Mouse (Mus musculus) intestine, embryonic 14.5 days (tissue): ENCODE measurements around the gene Aup1. TPM values are rescaled to one million over a fixed set of nuclear protein-coding genes. Genes with fewer than 3 reads are reported as not detected.

Experiments used
- ATAC-seq: fragments of 200-750 bp; cut with Nextera tagmentation; replicated peaks from 2 replicates; pipeline ENCODE4 v1.8.0; 2017; ENCODE audit warnings: low read depth, moderate number of reproducible peaks, moderate TSS enrichment, moderate library complexity; ENCODE audit not compliant: low FRiP score, low TSS enrichment
- DNase-seq: peaks from one replicate; pipeline ENCODE4 v3.0.0-alpha.2; 2018; ENCODE audit warnings: low spot score
- H3K27ac ChIP-seq: fragments of 300-500 bp; sonication (generic); 2 replicates; pipeline ENCODE4 v1.5.1; 2014; ENCODE audit warnings: low read depth, mild to moderate bottlenecking, control low read depth
- H3K27me3 ChIP-seq: fragments of 300-500 bp; sonication (generic); replicated peaks from 2 replicates; pipeline ENCODE4 v1.6.1; 2014; ENCODE audit warnings: low read length, control low read depth; ENCODE audit not compliant: control insufficient read depth, insufficient read depth
- H3K36me3 ChIP-seq: fragments of 300-500 bp; sonication (generic); 2 replicates; pipeline ENCODE4 v1.6.1; 2014; ENCODE audit warnings: low read length, control low read depth; ENCODE audit not compliant: control insufficient read depth, insufficient read depth
- H3K4me1 ChIP-seq: fragments of 300-500 bp; sonication (generic); replicated peaks from 2 replicates; pipeline ENCODE4 v1.6.1; 2014; ENCODE audit warnings: low read length, control low read depth, mixed read lengths; ENCODE audit not compliant: control insufficient read depth, insufficient read depth
- H3K4me2 ChIP-seq: fragments of 300-500 bp; sonication (generic); 2 replicates; pipeline ENCODE4 v1.6.1; 2014; ENCODE audit warnings: low read length
- H3K4me3 ChIP-seq: fragments of 300-500 bp; sonication (generic); 2 replicates; pipeline ENCODE4 v1.5.1; 2014; ENCODE audit warnings: low read depth, low read length, control low read depth, mixed read lengths
- H3K9ac ChIP-seq: fragments of 300-500 bp; sonication (generic); 2 replicates; pipeline ENCODE4 v1.6.1; 2014; ENCODE audit warnings: mild to moderate bottlenecking, low read length
- H3K9me3 ChIP-seq: fragments of 300-500 bp; sonication (generic); 2 replicates; pipeline ENCODE4 v1.6.1; 2016; ENCODE audit warnings: low read length, control low read depth; ENCODE audit not compliant: control insufficient read depth
- WGBS: fragments of 180-500 bp; shearing (Covaris S2); extraction: QIAGEN DNeasy Blood & Tissue Kit; methylation state at CpG from one replicate; pipeline ENCODE4 v1.1.7; 2014; 5-methylcytosine and 5-hydroxymethylcytosine counted together
- polyA plus RNA-seq: library from polyadenylated mRNA; unstranded; fragments of >200 nt; fragmentation: Nextera tagmentation; extraction: Ambion mirVana; gene quantifications from 2 replicates; pipeline ENCODE4 v1.2.1, GENCODE M21; 2014

Aup1 gene
- polyA plus RNA-seq, 1 experiment from 2014 or later, result 158 TPM

DNA sequence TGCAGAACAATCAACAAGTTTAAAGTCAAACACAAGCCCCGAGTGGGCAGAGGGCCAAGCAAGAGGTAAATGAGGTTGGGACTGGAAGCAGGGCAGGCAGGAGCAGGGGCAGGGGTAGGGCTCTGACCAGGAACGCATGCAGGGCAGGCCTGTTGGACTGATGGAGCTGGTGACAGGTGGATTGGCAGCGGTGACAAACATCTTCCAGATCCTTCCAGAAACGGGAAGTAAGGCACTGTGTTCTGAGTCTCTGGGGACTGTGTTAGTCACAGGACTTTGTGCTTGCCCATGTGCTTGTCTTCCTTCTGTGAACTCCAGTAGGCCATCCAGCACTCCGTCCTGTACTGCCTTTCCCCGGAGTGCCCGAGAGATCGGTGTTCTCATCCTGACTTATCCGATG, 9.6 kb upstream of the Aup1 start:
- ATAC-seq (no peak), DNase-seq (no peak)
- Histone ChIP-seq H3K4me3 (no peak overlapping the region), H3K9me3 (no peaks in the 10 kb centered on the region), H3K36me3 (no peaks in the 10 kb centered on the region), H3K27me3 (no peaks in the 10 kb centered on the region), H3K4me2 (no peak overlapping the region), H3K27ac (no peak overlapping the region), H3K9ac (no peak overlapping the region), H3K4me1 (no peaks in the 10 kb centered on the region)
- 75% methylated on average over 9 of the region's 9 CpGs for WGBS

- Histone ChIP-seq H3K4me3 (no peak overlapping the region), H3K27me3 (no peaks in the 10 kb centered on the region), H3K9ac (no peak overlapping the region), H3K36me3 (peaks cover 18% of the 10 kb centered on the region), H3K4me2 (no peak overlapping the region), H3K9me3 (no peaks in the 10 kb centered on the region), H3K27ac (no peak overlapping the region), H3K4me1 (peaks cover 15% of the 10 kb centered on the region)
- WGBS, result 67% methylated on average over 10 of the region's 10 CpGs
- ATAC-seq (no peak), DNase-seq (no peak)
Observed at GRCm38 (mm10) chr6:83049367-83049766, 5.0 kb upstream of the Aup1 start.

DNA sequence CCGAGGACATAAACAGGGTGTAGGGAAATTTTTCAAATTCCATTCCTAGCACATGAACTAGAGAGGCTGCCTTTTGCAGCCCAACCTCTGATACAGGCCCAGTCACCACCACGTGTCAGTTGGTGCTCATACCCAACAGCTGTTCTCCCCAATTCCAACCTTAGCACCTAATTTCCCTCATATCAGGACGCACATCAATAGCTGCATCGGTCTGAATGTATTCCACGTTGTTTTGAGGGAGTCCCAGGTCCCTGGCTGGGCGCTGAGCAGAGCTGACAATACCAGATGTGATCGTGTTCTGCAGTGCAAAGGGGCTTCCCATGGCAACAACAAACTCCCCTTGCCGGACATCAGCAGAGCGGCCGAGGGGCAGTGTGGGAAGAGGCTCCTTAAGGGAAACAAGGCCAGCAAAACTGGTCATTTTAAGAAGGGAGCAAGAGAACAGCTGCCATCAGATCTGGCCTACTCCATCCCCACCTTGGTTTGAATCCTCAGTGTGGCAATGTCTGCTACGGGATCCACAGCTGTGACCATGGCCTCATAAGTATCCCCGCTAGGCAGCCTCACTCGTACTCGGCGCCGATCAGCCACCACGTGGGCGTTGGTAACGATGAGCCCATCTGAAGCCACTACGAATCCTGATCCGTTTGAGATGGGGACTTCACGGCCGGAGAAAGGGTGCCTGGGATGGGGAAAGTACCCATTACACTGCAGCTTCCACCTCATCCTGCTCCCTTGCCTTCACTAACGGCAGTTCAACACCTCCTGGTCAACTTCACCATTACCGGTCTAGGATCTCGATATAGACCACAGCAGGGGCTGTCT, 973 bp upstream of the Aup1 start:
- Histone ChIP-seq H3K4me1 (peaks cover 25% of the 10 kb centered on the region), H3K4me3 (peak overlapping the region; percentile 99), H3K9me3 (no peaks in the 10 kb centered on the region), H3K9ac (peak overlapping the region; percentile 64), H3K36me3 (peaks cover 32% of the 10 kb centered on the region), H3K4me2 (peak overlapping the region; percentile 79), H3K27me3 (no peaks in the 10 kb centered on the region), H3K27ac (peak overlapping the region; percentile 62; the same call in 1 of the 2 replicates)
- WGBS, result 2% methylated on average over 26 of the region's 26 CpGs
- no peak for ATAC-seq
- peak; percentile 79 for DNase-seq

DNA sequence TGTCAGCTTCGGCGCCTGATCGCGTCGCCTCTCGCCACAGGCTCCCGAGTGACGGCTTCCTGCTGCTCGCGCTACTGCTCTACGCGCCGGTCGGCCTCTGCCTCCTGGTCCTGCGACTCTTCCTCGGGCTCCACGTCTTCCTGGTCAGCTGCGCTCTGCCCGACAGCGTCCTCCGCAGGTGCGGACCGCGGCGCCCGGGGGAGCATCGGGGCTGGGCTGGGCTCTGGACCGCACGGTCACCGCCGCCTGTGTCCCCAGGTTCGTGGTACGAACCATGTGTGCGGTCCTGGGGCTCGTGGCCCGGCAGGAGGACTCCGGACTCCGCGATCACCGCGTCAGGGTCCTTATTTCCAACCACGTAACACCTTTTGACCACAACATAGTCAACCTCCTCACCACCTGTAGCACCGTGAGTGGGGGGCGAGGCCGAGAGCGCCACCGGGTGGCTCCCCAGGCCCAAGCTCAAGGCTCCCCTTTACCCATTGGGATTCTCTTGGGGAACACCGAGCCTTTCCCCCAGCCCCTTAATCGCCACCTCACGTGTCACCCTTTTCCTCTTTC, 630 bp downstream of the Aup1 start, which contains the start of gene Htra2:
Htra2 (minus strand) TSS at position 403 of the 561 bp plus-strand sequence.
- Histone ChIP-seq H3K9ac (peak within 1 kb of the TSS; percentile 79), H3K4me3 (peak within 1 kb of the TSS; percentile 99), H3K9me3 (no peaks in the 10 kb centered on the region), H3K27me3 (no peaks in the 10 kb centered on the region), H3K36me3 (peaks cover 32% of the 10 kb centered on the region), H3K4me1 (peaks cover 25% of the 10 kb centered on the region), H3K4me2 (peak within 1 kb of the TSS; percentile 79), H3K27ac (peak within 1 kb of the TSS; percentile 70)
- under 1% methylated on average over 50 of the region's 50 CpGs for whole genome bisulfite sequencing
- DNase-seq (no peak), ATAC-seq (no peak; the same call in none of the 2 replicates)

DNA sequence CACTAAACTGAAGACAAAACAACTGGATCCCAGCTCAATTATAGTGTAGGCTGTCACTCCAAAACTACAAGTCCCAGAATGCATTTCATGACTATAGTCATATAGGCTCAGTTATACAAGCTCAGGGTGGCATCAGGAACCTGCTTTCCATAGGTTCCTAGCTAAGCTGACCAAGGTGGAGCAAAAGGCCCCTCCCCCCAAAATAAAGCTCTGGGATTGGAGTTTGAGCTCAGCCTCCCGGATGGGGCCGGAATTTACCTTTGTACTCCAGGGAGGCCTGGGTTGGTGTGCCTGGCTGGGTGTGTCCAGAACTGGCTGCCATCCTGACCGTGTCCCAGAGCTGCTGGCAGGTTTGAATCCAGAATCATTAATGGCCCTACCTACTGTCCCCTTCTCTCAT, 3.5 kb downstream of the Aup1 start, which contains the start of gene Dqx1:
Dqx1 (plus strand) TSS at position 55 of the 400 bp plus-strand sequence.
- Histone ChIP-seq H3K4me1 (peaks cover 16% of the 10 kb centered on the region), H3K4me3 (peak within 1 kb of the TSS; percentile 22), H3K9me3 (no peaks in the 10 kb centered on the region), H3K9ac (peak within 1 kb of the TSS; percentile 17; the same call in 1 of the 2 replicates), H3K4me2 (peak within 1 kb of the TSS; percentile 35), H3K27me3 (peaks cover 15% of the 10 kb centered on the region), H3K27ac (peak within 1 kb of the TSS; percentile 39; the same call in 1 of the 2 replicates), H3K36me3 (peaks cover 14% of the 10 kb centered on the region)
- ATAC-seq (peak; percentile 47), DNase-seq (peak; percentile 72)
- 48% methylated on average over 3 of the region's 3 CpGs for WGBS

- no peak overlapping the region; the same call in 1 of the 2 replicates for H3K4me3 ChIP-seq
- peaks cover 24% of the 10 kb centered on the region for H3K27me3 ChIP-seq
- H3K9ac ChIP-seq, result no peak overlapping the region; the same call in 1 of the 2 replicates
- no peak for DNase-seq
- peaks cover 10% of the 10 kb centered on the region; the same call in 1 of the 2 replicates for H3K4me1 ChIP-seq
- 87% methylated on average over 2 of the region's 2 CpGs for WGBS
- H3K4me2 ChIP-seq, result peak overlapping the region; percentile 35
- H3K9me3 ChIP-seq, result no peaks in the 10 kb centered on the region
- ATAC-seq, result no peak
- H3K36me3 ChIP-seq, result peaks cover 14% of the 10 kb centered on the region
- peak overlapping the region; percentile 39; the same call in 1 of the 2 replicates for H3K27ac ChIP-seq
Observed at GRCm38 (mm10) chr6:83058725-83059124, 4.4 kb downstream of the Aup1 start.

DNA sequence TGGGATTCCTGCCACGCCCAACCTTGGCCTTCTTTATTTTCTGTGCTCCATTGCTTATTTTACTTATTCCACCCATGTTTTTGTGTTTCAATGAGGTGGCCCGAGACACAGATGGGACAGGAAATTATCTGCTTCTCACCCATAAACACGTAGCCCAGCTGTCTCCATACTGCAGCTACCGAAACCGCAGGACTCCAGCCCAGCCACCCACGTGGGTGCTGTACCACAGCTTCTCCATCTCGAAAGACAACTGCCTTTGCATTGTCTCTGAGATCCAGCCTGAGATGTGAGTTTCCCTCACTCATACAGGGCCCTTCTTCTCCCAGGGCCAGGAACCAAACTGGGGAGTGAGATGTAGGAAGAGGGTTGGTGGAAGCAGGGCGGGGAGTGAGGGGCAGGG, 11.7 kb downstream of the Aup1 start:
- Histone ChIP-seq H3K4me2 (no peak overlapping the region), H3K9me3 (no peaks in the 10 kb centered on the region), H3K36me3 (no peaks in the 10 kb centered on the region), H3K4me1 (no peaks in the 10 kb centered on the region; the same call in 1 of the 2 replicates), H3K27me3 (peaks cover 97% of the 10 kb centered on the region), H3K27ac (no peak overlapping the region), H3K9ac (no peak overlapping the region), H3K4me3 (no peak overlapping the region)
- WGBS, result 39% methylated on average over 8 of the region's 8 CpGs
- DNase-seq, result no peak
- no peak for ATAC-seq

DNA sequence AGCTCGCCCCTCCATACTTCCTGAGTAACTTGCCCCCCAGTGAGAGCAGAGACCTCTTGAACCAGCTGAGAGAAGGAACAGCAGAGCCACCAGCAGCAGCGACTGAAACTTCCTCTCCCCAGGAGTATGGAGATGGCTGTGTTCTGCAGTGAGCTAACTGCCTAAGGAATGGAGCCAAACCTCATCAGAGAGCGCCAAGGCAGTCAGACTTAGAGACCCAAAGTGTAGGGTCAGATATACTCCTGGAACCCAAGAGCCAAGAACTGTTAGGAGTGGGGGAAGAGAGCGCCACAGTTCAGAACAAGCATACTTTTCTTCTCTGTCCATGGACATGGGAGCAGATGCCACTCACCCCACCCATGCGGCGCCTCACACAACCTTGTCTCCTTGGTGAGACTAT, 12.1 kb downstream of the Aup1 start:
- H3K27me3 ChIP-seq, result peaks cover 100% of the 10 kb centered on the region

More for the DNA sequence above, 12.1 kb downstream of the Aup1 start:
- ATAC-seq, result no peak
- H3K9me3 ChIP-seq, result no peaks in the 10 kb centered on the region
- no peak overlapping the region for H3K4me3 ChIP-seq
- H3K27ac ChIP-seq, result no peak overlapping the region
- H3K9ac ChIP-seq, result no peak overlapping the region
- 33% methylated on average over 6 of the region's 6 CpGs for WGBS
- DNase-seq, result no peak
- no peaks in the 10 kb centered on the region; the same call in none of the 2 replicates for H3K4me1 ChIP-seq
- H3K36me3 ChIP-seq, result no peaks in the 10 kb centered on the region
- no peak overlapping the region for H3K4me2 ChIP-seq
